Mouse (Mus musculus) left cerebral cortex, postnatal 25 days (tissue): Measurements from ENCODE around the gene Tacc3. TPM values are rescaled to one million over a fixed set of nuclear protein-coding genes. Genes with fewer than 3 reads are reported as not detected.
A peak's percentile ranks its signal among the peaks of the same experiment; 100 is the strongest.

ENCODE experiments used
- DNase-seq, 2 experiments: peaks; one replicate each; pipeline ENCODE4 v3.0.0; 2022; ENCODE audit warnings: low spot score in 2 of 2, mixed read lengths in 1 of 2
- intact Hi-C: fragments of 180-260 bp; cut with DNase I; formaldehyde crosslinking; loops from one replicate; pipeline ENCODE4 v1.15.1; 2025
- total RNA-seq, 2 experiments: library from RNA; stranded (reverse); gene quantifications; 2 replicates each; pipeline ENCODE4 v1.2.3; 2021

Gene Tacc3
- total RNA-seq, 2 experiments from 2014 or later = 5.5 to 5.9 TPM

DNA sequence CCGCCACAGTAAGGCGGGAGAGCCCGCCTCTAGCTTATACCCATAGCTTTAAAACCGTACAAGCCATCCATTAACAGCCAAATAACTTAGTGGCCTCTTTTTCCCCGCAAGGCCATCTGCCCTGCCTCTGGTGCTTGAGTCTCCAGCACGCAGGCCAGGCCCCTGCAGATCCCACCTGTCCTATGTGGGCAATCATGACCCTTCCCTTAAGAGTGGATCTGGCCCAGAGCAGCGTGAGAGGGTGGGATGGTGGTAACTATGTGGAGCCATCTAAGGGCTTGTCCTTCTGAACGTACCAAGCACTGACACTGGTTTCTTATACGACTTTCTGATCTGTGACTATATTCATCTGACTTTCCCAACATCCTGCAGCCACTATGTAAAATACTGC is 5.2 kb upstream of the Tacc3 start:
- intact Hi-C loops = no loop called here

GRCm38 (mm10) chr5:33654424-33654823 is 3.5 kb upstream of the Tacc3 start:
- no peak for DNase-seq
- intact Hi-C loops = no loop called here

More for the DNA sequence above, 5.2 kb upstream of the Tacc3 start:
- no peak for DNase-seq

- intact Hi-C loops = loop anchor here (5.0 kb wide), 1 partner anchor 282 kb away; the partner anchor contains the start of gene Nelfa
- no peak for DNase-seq
Measured at GRCm38 (mm10) chr5:33655251-33655840, 2.6 kb upstream of the Tacc3 start.

- no peak for DNase-seq
- intact Hi-C loops = loop anchor here (2.0 to 5.0 kb wide), 2 partner anchors 126 to 281 kb away; partner anchors contain the start of genes Letm1 and Nelfa
Measured at GRCm38 (mm10) chr5:33656739-33657138, 1.2 kb upstream of the Tacc3 start.

DNA sequence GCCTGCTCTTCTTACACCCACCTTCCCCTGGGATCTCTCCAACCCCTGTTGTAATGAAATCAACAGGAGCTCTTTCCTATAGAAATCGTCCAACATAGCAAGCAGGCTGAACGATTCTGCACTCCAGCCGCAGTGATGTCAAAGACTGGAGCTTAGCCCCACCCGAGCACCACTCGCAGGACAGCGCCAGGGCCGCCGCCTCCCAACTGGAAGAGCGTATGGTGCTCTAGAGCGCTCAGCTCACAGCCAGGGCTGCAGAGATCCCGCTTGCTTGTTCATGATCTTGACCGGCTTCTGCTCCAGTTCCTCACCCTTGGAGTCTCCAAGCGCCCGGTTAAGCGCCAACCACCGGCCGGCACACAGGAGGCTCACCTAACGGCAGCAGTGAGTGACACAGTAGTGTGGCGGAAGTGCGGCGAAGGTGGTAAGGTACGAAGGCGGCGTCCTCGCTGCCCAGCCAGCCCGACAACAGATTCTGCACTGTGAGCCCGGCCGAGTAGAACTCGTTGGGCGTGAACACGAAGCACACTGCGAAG is 609 bp upstream of the Tacc3 start:
- intact Hi-C loops = loop anchor here (2.0 to 5.0 kb wide), 2 partner anchors 125 to 280 kb away; partner anchors contain the start of genes Letm1 and Nelfa
- DNase-seq = no peak

DNA sequence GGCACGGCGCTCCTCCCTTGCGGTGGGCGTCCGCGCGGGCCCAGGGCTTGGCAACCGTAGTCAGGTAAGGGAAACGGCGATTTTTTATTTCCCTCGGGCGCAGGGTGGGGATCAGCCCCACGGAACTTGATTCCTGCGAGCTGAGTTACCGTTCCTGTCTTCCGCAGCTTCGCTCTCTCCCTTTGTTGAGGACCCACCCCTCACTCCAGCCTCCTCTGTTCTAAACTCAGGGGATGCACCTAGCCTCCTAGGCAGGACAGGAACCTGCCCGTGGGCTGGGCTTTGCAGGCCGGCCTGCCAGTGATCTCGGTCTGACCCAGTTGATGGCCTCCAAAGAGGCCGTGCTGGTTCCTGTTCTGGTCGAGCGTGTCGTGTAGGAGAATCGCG is 729 bp downstream of the Tacc3 start:
- intact Hi-C loops = loop anchor here (5.0 kb wide), 1 partner anchor 279 kb away; the partner anchor contains the start of gene Nelfa
- no peak for DNase-seq

GRCm38 (mm10) chr5:33668223-33668622 is 10.3 kb downstream of the Tacc3 start:
- intact Hi-C loops = no loop called here

DNA sequence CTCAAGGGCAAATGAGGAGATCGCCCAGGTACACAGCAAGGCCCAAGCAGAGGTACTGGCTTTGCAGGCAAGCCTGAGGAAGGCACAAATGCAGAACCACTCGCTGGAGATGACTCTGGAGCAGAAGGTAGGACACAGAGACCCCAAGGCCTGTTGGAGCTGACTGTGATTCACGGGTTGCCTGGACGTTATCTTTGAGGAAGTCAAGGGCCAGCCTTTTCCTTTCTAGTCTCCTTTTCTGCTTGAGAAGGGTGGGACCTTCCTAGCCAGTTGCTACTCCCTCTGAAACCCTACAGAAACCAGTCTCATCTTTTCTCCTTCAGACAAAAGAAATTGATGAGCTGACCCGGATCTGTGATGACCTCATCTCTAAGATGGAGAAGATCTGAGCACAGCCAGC is 13.7 kb downstream of the Tacc3 start:
- no peak for DNase-seq
- intact Hi-C loops = no loop called here

More at GRCm38 (mm10) chr5:33668223-33668622, 10.3 kb downstream of the Tacc3 start:
- DNase-seq = peak in 1 of 2 experiments; percentile 31

GRCm38 (mm10) chr5:33674439-33674838 is 16.5 kb downstream of the Tacc3 start:
- intact Hi-C loops = no loop called here

GRCm38 (mm10) chr5:33675964-33676363 is 18.0 kb downstream of the Tacc3 start:
- DNase-seq = peak; percentile 43 to 63
- intact Hi-C loops = no loop called here

More at GRCm38 (mm10) chr5:33674439-33674838, 16.5 kb downstream of the Tacc3 start:
- DNase-seq = peak; percentile 46 to 62

GRCm38 (mm10) chr5:33678244-33678643 is 20.3 kb downstream of the Tacc3 start:
- intact Hi-C loops = no loop called here
- DNase-seq = no peak

DNA sequence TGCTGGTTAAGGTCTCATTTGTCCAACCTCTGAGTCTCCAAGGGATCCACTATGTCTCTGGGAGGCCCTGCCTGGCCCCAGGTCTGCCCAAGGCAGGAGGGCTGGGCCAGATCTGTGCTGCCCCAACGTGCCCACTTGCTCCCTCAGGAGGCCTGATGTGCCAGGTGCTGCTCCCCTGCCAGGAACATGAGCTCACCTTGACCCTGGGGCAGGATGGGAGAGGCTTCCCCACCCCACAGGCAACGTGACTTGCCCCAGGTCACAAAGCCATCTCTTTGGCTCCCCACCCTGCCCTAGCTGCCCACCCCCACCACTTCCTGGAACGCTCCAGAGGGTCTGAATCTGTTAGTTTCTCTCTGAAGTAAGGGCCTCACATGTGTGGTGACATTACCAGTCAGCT is 23.1 kb downstream of the Tacc3 start:
- intact Hi-C loops = loop anchor here (5.0 kb wide), 1 partner anchor 276 kb away; no protein-coding TSS in a partner anchor
- no peak for DNase-seq

- intact Hi-C loops = loop anchor here (5.0 kb wide), 1 partner anchor 276 kb away; no protein-coding TSS in a partner anchor
- DNase-seq = no peak
Measured at GRCm38 (mm10) chr5:33681611-33682388, 23.9 kb downstream of the Tacc3 start.

GRCm38 (mm10) chr5:33682963-33683362 is 25.0 kb downstream of the Tacc3 start:
- intact Hi-C loops = loop anchor here (5.0 kb wide), 1 partner anchor 274 kb away; no protein-coding TSS in a partner anchor

GRCm38 (mm10) chr5:33683897-33684652 is 26.1 kb downstream of the Tacc3 start:
- intact Hi-C loops = loop anchor here (1.0 to 5.0 kb wide), 2 partner anchors 54 to 273 kb away; no protein-coding TSS in a partner anchor
- peak; percentile 51 to 57 for DNase-seq

More at GRCm38 (mm10) chr5:33682963-33683362, 25.0 kb downstream of the Tacc3 start:
- DNase-seq = no peak

GRCm38 (mm10) chr5:33684932-33685331 is 27.0 kb downstream of the Tacc3 start:
- intact Hi-C loops = loop anchor here (1.0 to 5.0 kb wide), 3 partner anchors 42 to 272 kb away; no protein-coding TSS in a partner anchor
- no peak for DNase-seq

DNA sequence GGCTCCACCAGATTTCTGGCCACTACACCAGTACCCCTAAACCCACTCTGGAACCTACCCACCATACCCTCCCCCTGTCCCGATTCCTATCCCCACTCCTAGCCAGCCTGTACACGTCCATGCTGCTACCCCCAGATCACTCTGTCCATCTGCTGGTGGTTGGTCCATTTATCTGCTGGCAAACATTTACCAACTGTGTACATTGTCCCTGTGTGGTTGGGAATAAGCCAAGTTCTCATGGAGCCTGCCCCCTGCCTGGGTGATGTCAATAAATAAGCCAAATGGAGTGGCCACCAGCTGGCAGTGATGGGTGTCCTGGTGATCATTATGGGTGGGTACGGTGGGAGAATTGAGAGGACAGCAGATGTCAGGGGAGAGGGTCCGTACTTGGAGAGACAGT is 29.2 kb downstream of the Tacc3 start:
- DNase-seq = no peak
- intact Hi-C loops = loop anchor here (5.0 kb wide), 1 partner anchor 40 kb away; no protein-coding TSS in a partner anchor

DNA sequence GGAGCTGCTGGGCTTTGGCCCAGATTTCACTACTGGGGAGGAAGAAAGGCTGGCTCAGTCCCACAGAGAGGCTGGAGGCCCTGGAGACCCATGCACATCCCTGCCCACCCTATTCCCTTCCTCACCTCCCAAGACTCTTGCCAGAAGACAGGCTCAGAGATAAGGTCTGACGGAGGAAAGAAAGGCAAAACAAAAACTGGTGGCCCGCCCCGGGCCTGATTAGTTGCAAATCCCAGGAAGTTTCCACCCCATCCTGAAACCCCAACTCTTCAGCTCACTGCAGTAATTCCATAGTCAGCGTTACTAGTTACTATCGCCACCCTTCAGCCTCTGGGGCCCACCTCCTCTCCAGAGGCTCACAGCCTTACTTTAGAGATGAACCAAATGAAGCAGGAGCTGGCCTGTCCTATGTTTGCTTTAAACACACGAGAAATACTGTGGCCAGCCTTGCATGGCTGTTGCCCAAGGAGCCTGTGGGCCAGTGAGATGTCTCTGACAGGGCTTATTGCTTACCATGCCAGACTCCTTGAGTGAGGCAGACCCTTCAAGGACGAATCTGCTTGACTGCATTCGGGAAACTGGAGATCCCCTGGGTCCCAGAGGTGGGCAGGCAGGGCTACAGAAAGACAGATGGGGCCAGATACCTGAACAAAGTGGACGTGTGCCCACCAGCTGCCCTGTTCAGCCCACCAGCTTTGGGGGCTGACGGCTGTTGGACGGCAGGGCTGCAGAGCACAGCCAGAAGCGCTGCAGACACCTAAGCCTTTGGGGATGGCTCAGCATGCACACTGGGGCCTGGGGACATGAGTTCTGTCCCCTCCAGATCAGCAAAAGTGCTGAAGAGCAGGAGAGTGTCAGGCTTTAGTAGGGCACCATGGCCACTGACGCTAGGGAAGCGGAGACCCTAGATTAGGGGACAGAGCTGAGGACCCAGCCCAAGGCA is 30.6 kb downstream of the Tacc3 start:
- no peak for DNase-seq
- intact Hi-C loops = loop anchor here (5.0 kb wide), 1 partner anchor 39 kb away; no protein-coding TSS in a partner anchor
